ENCODE assay signal across 7 mouse cellular contexts in genomic region chr6:118791921-118792368, GRCm38 (mm10).
DNase-seq lines count a peak whose midpoint lies in the region; ATAC-seq and TF ChIP-seq lines count a peak whose summit lies in the region.

No protein-coding gene starts in this region.

- no peak overlapping the region for H3K27ac ChIP-seq in lung, postnatal 0 days (ENCODE audit: low read length)

- no peak overlapping the region for H3K9ac ChIP-seq in lung, postnatal 0 days (replicated peaks; ENCODE audit: low read depth)

- ATAC-seq in lung, postnatal 0 days = peak; percentile 35; the same call in 1 of the 2 replicates

- no peaks in the 10 kb centered on the region for H3K27me3 ChIP-seq in lung, postnatal 0 days (replicated peaks; ENCODE audit: insufficient read depth, low read length)

- DNase-seq in adipocyte (ENCODE audit: low spot score) = peak; percentile 73
- DNase-seq in cerebellum, adult 11 months = peak; percentile 85
- peak; percentile 13 for DNase-seq in gastrocnemius, postnatal 25 days
- peak; percentile 26 for DNase-seq in kidney, adult 9 months
- peak; percentile 68 for DNase-seq in lung, postnatal 0 days (ENCODE audit: low spot score)
- peak; percentile 10 for DNase-seq in skeletal muscle tissue, adult 2 months (ENCODE audit: low read depth, low spot score)
- no peak for DNase-seq in thymus, postnatal 0 days (ENCODE audit: low spot score)

- TF ChIP-seq EP300 in lung, postnatal 0 days (IDR thresholded peaks at IDR 0.05) = no peak

- no peak overlapping the region for H3K4me2 ChIP-seq in lung, postnatal 0 days (replicated peaks; ENCODE audit: low read depth, low read length)

- H3K9me3 ChIP-seq in lung, postnatal 0 days (ENCODE audit: low read length) = no peaks in the 10 kb centered on the region

- no peak overlapping the region for H3K4me3 ChIP-seq in lung, postnatal 0 days (ENCODE audit: low read depth, low read length)

- no peaks in the 10 kb centered on the region for H3K36me3 ChIP-seq in lung, postnatal 0 days (ENCODE audit: insufficient read depth, low read length)

- peaks cover 11% of the 10 kb centered on the region for H3K4me1 ChIP-seq in lung, postnatal 0 days (ENCODE audit: insufficient read depth, low read depth, low read length)

- TF ChIP-seq CTCF in lung, postnatal 0 days (IDR thresholded peaks at IDR 0.05) = no peak

- 7% methylated on average over 5 of the region's 5 CpGs for WGBS in lung, postnatal 0 days
